Mouse (Mus musculus) kidney, adult 8-10 months (tissue): ENCODE results near the gene Rps10.
"Not testable (repeated sequence)": the region's sequence is repeated elsewhere in the genome, so short reads cannot be mapped to it uniquely, and the experiment has no call there.

Experiments used
- DNase-seq, 2 experiments: peaks; one replicate each; pipeline ENCODE4 v3.0.0; 2022

Rps10 gene

GRCm38 (mm10) chr17:27643756-27644155 lies 7.3 kb upstream of the Rps10 start:
- DNase-seq = no peak

DNA sequence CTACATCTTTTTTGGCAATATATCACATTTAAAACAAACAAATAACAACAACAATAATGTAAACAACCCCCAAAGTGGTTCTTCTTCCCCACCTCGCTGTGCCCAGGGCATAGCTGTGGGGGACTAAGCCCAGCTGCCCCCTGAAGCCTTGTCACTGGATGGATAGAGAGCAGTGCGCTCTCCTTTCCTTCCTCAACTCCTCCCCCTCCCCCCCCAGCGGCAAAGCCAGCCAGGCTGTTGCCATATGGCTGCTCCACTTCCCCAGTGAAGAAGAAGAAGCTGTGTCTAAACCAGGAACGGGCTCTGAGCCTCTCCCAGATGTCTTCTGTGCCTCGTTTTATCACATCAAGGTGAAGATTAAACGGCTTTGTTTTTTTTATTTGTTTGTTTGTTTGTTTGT lies 6.6 kb upstream of the Rps10 start:
- no peak for DNase-seq

DNA sequence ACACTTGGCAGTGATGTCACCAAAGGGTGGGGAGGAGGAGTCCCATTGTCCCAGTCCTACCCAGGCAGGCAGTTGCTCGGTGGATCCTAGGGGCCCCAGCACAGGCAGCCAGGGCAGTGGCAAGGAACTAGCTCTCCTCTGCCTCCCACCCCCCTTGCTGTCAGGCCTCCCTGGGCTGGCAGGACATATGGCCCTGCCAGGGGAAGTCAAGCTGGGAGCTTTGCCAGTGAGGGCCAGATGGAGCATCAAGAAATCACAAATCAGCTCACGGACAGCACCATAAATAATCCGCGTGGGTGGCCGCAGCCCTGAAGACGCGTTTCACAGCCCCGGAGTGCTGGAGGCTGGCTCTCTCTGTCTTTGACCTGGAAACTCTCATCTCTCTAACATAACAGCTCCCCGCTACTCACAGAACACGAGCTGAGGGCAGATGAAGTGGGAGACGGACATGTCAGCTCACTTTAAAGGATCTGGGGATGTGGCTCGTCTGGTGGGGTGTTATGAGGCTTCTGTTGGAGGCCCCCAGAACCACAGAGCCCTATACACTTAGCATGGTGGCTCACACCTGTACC lies 6.1 kb upstream of the Rps10 start:
- DNase-seq = no peak

DNA sequence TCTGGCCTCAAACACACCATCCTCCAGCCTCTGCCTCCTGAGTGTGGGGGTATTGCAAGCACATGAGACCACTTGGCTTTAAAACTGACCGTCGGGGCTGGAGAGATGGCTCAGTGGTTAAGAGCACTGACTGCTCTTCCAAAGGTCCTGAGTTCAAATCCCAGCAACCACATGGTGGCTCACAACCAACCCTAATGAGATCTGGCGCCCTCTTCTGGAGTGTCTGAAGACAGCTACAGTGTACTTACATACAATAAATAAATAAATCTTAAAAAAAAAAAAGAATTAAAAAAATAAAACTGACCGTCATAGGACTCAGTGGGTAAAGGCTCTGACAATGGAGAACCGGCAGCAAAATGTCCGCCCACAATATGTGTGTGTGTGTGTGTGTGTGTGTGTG lies 3.4 kb upstream of the Rps10 start:
- not testable (repeated sequence) for DNase-seq

- DNase-seq = no peak
These were observed 2.5 kb upstream of the Rps10 start for GRCm38 (mm10) chr17:27638921-27639332.

- no peak for DNase-seq
These were observed 864 bp upstream of the Rps10 start for GRCm38 (mm10) chr17:27637333-27637732.

- DNase-seq = not testable (repeated sequence)
These were observed 930 bp downstream of the Rps10 start for GRCm38 (mm10) chr17:27635575-27635903.

- peak; percentile 84 to 86 for DNase-seq
These were observed 1.4 kb downstream of the Rps10 start, which contains the start of gene RPS10-NUDT3 for GRCm38 (mm10) chr17:27634871-27635574. Gene RPS10-NUDT3 (minus strand): TSS chr17:27635222.

DNA sequence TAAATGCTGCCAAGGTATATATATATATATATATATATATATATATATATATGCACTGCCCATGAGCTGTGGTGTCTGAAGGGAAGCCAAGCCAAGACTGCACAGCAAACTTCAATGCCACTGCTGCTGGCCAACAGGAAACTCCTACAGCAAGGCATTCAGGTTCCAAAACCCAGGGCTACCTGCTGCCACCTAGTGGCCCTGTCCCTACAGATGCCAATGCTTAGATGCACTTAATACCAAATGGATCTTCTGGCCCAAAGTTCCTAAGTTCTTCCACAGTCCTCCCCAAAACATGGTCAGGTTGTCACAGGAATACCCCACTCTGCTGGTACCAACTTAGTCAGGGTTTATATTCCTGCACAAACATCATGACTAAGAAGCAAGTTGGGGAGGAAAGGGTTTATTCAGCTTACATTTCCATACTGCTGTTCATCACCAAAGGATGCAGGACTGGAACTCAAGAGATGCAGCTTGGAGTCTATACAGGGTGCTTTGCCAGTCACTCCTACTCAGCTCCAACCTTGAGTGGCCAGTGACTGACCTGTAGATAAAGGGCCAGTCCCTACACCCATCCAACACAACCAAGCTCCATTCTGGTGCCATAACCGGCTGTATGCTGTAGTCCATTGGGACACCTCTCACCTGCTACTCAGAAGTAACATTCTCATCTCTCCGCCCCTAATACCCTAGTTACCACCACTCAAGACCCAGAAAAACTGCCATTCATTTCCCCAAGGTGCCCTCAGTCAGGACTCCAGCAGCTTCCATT lies 7.0 kb downstream of the Rps10 start:
- peak; percentile 71 to 91 for DNase-seq

- no peak for DNase-seq
These were observed 8.1 kb downstream of the Rps10 start for GRCm38 (mm10) chr17:27628376-27628775.

GRCm38 (mm10) chr17:27627451-27627850 lies 9.0 kb downstream of the Rps10 start:
- DNase-seq = peak; percentile 74 to 79

GRCm38 (mm10) chr17:27626681-27627080 lies 9.8 kb downstream of the Rps10 start:
- no peak for DNase-seq

DNA sequence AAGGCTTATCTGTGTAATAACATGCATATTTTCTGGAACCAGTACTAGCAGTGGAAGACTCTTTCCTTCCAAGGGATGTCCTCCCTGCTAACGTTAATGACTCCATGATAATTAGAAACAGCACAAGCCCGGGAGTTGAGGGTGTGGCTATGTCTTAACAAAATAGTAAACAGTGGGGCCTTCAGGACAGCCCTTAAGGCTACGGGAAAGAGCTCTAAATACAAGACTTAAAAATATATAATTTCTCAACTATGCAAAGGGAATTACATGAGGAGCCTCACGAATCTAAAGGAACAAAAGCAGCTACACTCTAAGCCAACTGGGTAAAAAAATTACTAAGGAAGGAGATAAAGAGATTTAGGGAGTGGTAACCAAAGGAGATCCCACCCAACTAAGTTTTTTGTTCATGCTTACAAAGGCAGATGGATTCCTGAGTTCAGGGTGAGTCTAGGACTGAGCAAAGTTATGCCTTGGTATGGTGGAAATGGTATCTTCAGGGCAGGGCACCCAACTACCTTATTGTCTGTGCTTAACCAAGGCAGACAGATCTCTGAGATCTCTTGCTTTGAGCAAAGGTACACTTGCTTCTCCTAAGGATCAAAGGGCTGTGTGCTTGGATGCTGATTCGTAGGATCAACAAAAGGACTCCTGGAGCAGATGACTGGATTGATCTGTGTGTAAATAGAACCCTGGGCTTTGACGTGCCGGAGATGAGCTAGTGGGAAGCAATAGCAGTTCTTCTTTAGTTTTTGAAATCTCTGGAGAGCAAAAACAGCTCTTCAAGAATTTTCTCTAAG lies 10.8 kb downstream of the Rps10 start:
- no peak for DNase-seq

DNA sequence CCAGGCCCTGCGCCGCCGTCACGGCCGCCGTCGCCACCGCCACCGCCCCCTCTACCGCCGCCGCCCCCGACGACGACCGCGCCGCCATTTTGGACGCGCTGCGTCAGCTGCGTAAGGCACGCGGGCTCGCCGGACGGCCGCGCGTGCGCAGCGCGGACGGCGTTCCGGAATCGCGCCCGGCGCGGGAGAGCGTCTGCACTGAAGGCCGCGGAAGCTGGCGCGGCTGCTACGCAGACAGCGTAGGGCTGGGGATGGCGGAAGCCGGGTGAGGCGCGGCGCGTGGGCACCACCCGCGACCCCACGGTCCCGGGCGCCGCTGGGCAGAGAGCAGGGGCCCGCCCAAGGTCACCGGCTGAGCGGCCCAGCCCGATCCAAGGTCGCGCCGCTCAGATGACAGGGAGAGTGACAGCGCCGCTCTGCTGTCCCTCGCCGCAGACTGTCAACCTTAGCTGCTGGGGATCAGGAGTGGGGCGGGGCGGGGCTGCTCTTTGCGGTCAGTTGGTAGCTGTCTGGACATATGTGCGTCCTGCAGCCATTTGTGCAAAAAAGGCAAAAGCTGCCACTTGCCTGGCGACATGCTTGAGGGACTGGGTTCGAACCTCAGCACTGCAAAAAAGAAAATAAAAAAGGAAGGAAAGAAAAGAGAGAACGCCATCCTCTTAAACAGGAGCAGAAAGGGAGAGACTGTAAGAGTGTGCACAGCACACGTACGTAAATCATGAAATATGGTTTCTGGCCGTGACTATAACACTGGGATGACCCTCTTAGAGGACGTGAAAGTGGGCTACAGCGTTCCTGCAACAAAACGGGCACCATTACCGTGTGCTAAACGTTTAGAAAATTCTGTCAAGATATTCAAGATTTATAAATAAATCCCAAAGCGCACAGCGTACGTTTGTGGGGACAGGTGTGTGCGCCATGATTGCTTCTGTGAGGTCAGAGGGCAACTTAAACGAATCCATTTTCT lies 12.8 kb downstream of the Rps10 start, which contains the start of gene Nudt3:
Gene Nudt3 (minus strand): TSS at position 136 of the 967 bp plus-strand sequence.
- peak; percentile 79 to 85 for DNase-seq

DNA sequence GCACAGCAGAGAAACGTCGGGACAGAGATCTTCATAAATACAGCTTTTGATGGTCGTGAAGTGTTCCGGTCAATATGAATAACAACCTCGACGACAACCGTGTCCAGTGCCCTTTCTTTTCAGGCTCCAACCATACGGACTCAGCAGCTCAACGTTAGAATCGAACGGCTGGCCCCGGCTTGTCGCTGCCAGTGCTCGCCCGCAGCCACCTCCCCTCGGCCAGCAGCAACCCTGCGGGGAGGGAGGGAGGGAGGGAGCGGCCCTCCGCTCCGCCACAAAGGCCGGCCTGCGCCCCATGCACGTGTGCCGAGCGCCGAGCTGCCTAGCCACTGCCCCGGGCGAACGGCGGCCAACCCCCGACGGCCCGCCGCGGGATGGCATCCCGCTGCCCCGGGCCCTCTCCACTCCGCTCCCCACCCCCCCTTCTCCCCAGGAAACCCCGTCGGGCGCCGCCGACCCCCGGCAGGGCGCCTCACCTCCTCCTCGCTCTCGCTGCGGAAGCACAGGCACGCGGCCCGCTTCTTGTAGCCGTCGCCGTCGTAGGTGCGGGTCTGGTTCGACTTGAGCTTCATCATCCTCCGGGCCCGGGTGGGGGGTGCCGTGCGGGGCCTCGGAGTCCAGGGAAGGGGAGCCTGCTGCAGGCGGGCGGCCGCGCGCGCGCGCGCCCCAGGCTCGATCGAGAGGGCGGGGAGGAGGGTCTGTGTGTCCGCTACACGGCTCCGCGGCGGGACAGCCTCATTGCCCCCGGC lies 13.7 kb downstream of the Rps10 start:
- peak in 1 of 2 experiments; percentile 13 for DNase-seq

GRCm38 (mm10) chr17:27621705-27622531 lies 14.6 kb downstream of the Rps10 start:
- DNase-seq = no peak

GRCm38 (mm10) chr17:27621161-27621560 lies 15.3 kb downstream of the Rps10 start:
- DNase-seq = no peak

DNA sequence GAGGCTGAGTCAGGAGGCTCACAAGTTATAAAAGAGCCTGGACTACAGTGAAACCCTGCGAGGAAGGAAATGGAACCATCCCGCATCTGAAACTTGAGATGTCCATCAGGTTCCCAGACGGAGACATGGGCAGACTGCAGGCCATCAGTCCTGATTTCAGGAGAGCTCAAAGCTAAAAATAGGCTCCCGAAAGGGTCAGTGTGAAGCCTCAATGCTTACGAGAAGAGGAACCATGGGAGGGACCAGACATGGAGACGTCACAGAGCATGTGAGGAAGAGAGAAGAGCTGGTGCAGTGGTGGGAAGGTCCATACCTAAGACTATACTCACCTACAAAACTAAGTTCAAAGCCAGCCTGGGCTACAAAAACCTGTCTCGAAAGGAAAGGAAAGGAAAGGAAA lies 21.1 kb downstream of the Rps10 start:
- no peak for DNase-seq

GRCm38 (mm10) chr17:27613016-27613415 lies 23.5 kb downstream of the Rps10 start:
- no peak for DNase-seq

GRCm38 (mm10) chr17:27611994-27612393 lies 24.5 kb downstream of the Rps10 start:
- DNase-seq = no peak
